Mouse (Mus musculus): ENCODE measurements around the gene Ficd. TPM values are rescaled to one million over a fixed set of nuclear protein-coding genes. Genes with fewer than 3 reads are reported as not detected.
"Not testable (repeated sequence)": the region's sequence is repeated elsewhere in the genome, so short reads cannot be mapped to it uniquely, and the experiment has no call there.

Gene Ficd
- total RNA-seq, 2 experiments from 2014 or later, result 12.2 to 12.5 TPM

GRCm38 (mm10) chr5:113771213-113772162, 35.9 kb downstream of the Ficd start:
- Histone ChIP-seq H3K4me3 (peak overlapping the region; percentile 96), H3K27ac (peak overlapping the region; percentile 100)
- peak; percentile 75 to 86 for DNase-seq (ENCODE audit: low spot score in 2 of 2)
- TF ChIP-seq CTCF (conservative IDR thresholded peaks at IDR 0.05), result no peak

GRCm38 (mm10) chr5:113772450-113772895, 36.9 kb downstream of the Ficd start, which contains the start of the genes Sart3 and Iscu:
Gene Sart3 (minus strand): TSS chr5:113772510.
Gene Iscu (plus strand): TSS chr5:113772748.
- Histone ChIP-seq H3K4me3 (peak within 1 kb of the TSS; percentile 96), H3K27ac (peak within 1 kb of the TSS; percentile 100)
- TF ChIP-seq CTCF (conservative IDR thresholded peaks at IDR 0.05), result no peak
- peak; percentile 94 to 95 for DNase-seq (ENCODE audit: low spot score in 2 of 2)

DNA sequence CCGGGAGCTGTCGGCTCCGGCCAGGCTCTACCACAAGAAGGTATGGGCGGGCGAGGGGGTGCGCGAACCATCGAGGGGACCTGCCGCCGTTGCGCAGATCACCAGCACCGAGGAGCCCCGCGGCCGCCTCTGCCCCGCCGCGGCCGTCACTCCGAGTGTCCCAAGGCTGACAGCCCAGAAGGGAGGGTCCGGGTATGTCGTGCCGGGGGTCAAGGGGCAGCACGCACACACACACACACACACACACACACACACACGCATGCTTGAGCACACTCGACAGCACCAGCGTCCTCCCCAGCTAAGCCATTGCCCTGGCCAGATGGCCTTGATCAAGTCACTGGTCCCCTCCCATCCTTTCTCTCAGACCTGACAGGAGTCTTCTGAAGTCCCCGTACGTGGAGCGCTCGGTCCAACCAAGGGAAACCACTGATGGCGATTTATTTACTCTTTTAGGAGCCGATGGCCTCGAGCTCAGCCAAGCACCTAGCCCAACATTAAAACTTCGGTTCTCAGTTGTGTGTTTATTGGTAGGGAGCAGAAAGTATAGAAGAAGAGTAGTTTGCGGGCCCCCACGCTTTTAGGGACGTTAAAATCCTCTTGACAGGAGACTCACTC, 37.4 kb downstream of the Ficd start:
- TF ChIP-seq CTCF (conservative IDR thresholded peaks at IDR 0.05), result no peak
- peak in 1 of 2 experiments; percentile 23 for DNase-seq (ENCODE audit: low spot score in 2 of 2)
- Histone ChIP-seq H3K27ac (peak overlapping the region; percentile 87), H3K4me3 (peak overlapping the region; percentile 96)

DNA sequence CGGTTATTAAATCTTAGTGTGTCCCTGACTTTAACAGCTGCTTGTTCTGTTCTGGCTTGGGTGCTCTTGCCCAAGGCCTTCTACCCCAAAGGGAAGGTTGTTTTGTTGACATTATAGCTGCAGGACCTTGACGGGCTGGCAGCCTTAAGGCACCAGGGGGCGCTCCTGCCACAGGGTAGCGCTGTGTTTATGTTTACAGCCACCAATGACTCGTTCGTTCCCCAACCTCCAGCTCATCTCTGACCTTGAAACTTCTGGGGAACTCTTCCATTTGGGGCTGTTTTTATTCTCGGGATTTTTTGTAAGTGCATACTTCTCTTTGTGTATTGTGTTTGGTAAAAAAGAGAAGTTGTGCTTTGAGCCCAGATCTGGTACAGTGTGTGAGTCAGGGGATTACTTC, 38.1 kb downstream of the Ficd start:
- peak; percentile 80 to 89 for DNase-seq (ENCODE audit: low spot score in 2 of 2)
- H3K27ac ChIP-seq, result peak overlapping the region; percentile 87; the same call in 1 of the 2 replicates
- H3K4me3 ChIP-seq, result peak overlapping the region; percentile 96
- peak; percentile 94 for TF ChIP-seq CTCF (conservative IDR thresholded peaks at IDR 0.05)

DNA sequence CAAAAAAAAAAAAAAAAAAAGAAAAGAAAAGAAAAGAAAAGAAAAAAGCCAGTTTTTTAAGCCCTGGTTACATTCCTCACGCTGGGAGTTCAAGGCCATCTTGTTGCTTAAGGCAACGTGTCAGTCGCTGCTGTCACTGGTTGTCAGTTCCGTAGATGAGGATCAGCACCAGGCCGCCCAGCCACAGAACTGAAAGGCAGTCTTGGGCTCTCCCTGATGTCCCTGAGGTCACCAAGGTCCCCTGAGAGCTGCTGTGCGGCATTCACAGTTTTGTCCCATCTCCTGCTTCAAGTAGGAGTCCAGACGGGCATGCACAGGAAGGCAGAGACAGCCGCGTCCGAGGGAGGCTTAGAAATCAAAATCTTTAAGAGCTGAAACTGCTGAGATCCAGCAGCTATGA, 40.0 kb downstream of the Ficd start:
- Histone ChIP-seq H3K27ac (peak overlapping the region; percentile 41; the same call in 1 of the 2 replicates), H3K4me3 (no peak overlapping the region)
- DNase-seq (ENCODE audit: low spot score in 2 of 2), result no peak
- TF ChIP-seq CTCF (conservative IDR thresholded peaks at IDR 0.05), result no peak

DNA sequence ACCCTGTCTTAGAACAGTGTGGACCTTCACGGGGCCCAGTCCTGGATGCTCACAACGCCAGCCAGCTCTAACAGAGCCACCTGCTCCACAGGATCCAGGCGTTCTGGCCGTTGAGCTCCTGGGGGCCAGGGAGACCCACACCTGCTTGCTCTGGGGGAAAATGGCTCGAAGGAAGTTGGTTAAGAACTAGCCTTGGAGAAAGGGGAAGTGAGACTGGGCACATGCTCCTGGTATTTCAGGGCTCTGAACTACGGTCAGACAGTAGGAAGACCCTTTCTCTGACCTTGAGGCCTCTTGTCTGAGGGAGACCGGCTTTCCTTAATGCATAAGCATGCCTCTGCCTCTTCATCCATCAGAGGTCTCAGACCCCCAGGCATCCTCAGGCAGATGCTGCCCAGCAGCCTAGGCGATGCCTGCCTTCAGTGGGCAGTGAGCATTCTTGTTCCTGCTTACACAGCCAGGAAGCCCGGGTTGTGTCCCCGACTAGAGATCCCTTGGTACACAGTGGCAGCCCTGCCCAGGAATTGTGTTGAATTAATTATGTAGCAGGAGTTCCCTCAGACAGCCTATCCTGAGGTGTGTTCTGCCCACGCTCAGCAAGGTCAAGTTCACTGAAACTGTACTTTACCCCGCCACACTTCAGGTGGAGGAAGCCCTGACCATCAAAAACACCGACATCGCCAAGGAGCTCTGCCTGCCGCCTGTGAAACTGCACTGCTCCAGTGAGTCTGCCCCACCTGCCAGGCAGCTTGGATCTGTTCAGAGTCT, 40.7 kb downstream of the Ficd start:
- no peak for TF ChIP-seq CTCF (conservative IDR thresholded peaks at IDR 0.05)
- DNase-seq (ENCODE audit: low spot score in 2 of 2), result no peak
- peak overlapping the region; percentile 61; the same call in 1 of the 2 replicates for H3K27ac ChIP-seq
- H3K4me3 ChIP-seq, result no peak overlapping the region

DNA sequence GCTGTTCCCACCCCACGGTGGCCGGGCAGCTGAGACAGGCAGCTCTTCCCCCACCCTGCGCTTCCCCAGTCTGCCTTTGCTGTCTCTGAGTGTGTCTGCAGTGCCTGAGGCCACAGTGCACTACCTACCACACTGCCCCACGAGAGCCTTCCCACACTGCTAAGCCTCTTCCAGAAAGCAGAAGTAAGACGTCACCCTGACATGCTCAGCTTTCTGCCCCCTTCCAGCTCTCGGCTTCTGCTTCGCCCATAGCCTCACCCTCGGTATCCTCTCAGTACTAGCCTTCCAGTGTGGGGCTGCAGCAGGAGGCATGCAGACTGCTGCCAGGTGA, 41.3 kb downstream of the Ficd start:
- peak overlapping the region; percentile 61; the same call in 1 of the 2 replicates for H3K27ac ChIP-seq
- DNase-seq (ENCODE audit: low spot score in 2 of 2), result no peak

DNA sequence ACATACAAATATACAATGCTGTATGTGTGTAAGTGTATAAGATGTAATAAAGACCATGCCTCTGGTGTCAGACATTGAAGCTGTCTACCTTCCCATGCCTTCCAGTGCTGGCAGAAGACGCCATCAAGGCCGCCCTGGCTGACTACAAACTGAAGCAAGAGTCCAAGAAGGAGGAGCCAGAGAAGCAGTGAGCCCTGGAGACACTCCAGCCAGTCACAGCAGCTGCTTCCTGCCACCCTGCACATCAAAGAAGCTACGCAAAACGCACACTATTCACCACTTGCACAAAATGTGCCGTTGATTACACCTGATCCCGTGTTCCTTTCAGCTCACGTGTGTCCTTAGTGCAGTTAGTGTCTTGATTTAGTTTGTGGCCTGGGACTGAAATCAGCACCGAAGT, 42.1 kb downstream of the Ficd start:
- not testable (repeated sequence) for H3K27ac ChIP-seq; DNase-seq (ENCODE audit: low spot score in 2 of 2)

More for the DNA sequence above, 41.3 kb downstream of the Ficd start:
- no peak for TF ChIP-seq CTCF (conservative IDR thresholded peaks at IDR 0.05)
- no peak overlapping the region for H3K4me3 ChIP-seq

DNA sequence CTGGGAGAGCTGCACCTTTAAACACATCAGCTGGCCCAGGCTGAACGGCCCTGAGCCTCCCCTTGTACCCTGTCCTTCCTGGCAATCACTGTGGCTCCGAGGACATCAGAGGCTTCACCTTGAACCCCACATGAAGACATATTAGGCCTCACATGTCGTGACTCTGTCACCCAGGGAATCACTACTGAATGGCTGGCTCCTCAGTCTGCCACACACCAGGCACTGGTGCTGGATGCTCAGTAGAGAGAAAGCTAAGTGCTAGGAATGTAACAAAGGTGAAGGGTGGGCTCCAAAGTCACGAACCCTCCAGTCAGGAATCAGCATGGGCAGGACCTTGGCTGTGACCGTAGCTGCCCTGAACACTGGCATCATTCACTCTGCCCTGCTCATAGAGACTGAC, 44.0 kb downstream of the Ficd start:
- no peak overlapping the region for H3K27ac ChIP-seq
- no peak for TF ChIP-seq CTCF (conservative IDR thresholded peaks at IDR 0.05)
- DNase-seq (ENCODE audit: low spot score in 2 of 2), result no peak
- no peak overlapping the region for H3K4me3 ChIP-seq

More for the DNA sequence above, 42.1 kb downstream of the Ficd start:
- not testable (repeated sequence) for H3K4me3 ChIP-seq

DNA sequence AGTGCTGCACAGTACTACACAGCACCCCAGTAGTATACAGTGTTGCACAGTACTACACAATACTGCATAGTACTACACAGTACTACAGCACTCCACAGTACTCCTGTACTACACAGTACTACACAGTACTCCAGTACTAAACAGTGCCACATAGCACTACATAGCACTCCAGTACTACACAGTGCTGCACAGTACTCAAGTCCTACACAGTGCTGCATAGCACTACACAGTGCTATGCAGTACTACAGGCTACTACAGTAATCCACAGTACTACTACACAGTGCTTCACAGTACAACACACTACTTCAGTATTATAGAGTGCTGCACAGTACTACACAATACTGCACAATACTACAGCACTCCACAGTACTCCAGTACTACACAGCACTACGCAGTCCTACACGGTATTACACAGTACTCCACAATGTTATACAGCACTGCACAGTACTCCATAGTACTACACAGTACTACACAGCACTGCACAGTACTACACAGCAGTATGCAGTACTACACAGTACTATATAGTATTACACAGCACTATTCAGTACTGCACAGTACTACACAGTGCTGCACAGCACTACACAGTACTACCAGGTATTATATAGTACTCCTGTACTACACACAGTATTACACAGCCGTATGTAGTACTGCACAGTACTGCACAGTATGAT, 44.6 kb downstream of the Ficd start:
- H3K4me3 ChIP-seq, result no peak overlapping the region
- peak overlapping the region; percentile 70; the same call in 1 of the 2 replicates for H3K27ac ChIP-seq
- TF ChIP-seq CTCF (conservative IDR thresholded peaks at IDR 0.05), result no peak
- DNase-seq (ENCODE audit: low spot score in 2 of 2), result no peak

DNA sequence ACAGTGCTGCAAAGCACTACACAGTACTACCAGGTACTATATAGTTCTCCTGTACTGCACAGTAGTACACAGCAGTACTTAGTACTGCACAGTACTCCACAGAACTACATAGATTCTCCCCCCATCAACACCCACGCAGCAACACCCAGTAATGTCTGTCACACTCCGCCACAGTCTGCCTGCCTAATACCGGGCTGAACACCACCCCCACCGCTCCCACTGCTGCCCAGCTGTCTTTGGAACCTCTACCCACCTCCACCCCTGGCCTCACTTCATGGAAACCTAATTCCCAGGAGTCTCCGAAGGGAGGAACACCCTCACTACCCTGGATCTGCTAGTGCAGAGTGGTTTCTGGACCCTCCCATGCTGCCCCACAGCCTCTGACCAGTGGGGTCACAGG, 45.2 kb downstream of the Ficd start:
- no peak overlapping the region for H3K4me3 ChIP-seq
- peak; percentile 37 to 47 for DNase-seq (ENCODE audit: low spot score in 2 of 2)
- no peak for TF ChIP-seq CTCF (conservative IDR thresholded peaks at IDR 0.05)

GRCm38 (mm10) chr5:113781254-113781653, 45.7 kb downstream of the Ficd start:
- TF ChIP-seq CTCF (conservative IDR thresholded peaks at IDR 0.05), result no peak
- H3K4me3 ChIP-seq, result no peak overlapping the region
- DNase-seq (ENCODE audit: low spot score in 2 of 2), result no peak
- H3K27ac ChIP-seq, result peak overlapping the region; percentile 70

More for the DNA sequence above, 45.2 kb downstream of the Ficd start:
- H3K27ac ChIP-seq, result peak overlapping the region; percentile 70
